Mouse (Mus musculus) megakaryocyte progenitor cell, adult 5-6 weeks (primary cell): ENCODE data around the gene Anxa7. TPM values are rescaled to one million over a fixed set of nuclear protein-coding genes. Genes with fewer than 3 reads are reported as not detected.

ENCODE experiments used
- ATAC-seq: replicated peaks from 2 replicates; pipeline ENCODE4 v1.8.0; 2016; ENCODE audit warnings: mild to moderate bottlenecking, moderate TSS enrichment, inconsistent platforms; ENCODE audit not compliant: poor library complexity
- total RNA-seq, 2 experiments: library from RNA; stranded (forward) in 1 of 2; stranded (reverse) in 1 of 2; fragments of 157-497, 149-512 nt in 1 of 2; fragments of 200-1000 nt in 1 of 2; gene quantifications; 2 replicates each; pipeline versions ENCODE4 v1.2.3 to v1.2.4; 2015 to 2017

Anxa7 gene
- total RNA-seq, 2 experiments from 2014 or later, result 56.2 to 56.4 TPM

DNA sequence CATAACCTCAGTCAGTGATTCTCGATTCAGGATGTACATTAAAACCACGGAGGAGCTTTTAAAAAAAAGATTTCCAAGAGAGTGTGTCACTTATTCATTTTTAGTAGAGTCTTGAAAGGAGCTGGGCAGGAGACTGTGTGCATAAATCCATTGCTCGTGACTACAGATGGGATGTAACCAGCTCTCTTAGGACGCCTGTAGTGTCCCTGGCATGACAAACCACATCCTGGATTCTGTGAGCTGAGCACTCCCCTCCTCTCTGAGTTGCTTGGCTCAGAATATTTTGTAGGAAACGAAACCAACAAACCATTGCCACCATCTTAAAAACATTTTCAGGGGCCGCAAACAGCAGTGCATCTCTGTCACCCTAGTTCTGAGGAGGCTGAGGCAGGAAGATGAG is 43.0 kb downstream of the Anxa7 start:
- no peak for ATAC-seq

- ATAC-seq, result no peak
These were observed 47.5 kb downstream of the Anxa7 start for GRCm38 (mm10) chr14:20432420-20432819.

DNA sequence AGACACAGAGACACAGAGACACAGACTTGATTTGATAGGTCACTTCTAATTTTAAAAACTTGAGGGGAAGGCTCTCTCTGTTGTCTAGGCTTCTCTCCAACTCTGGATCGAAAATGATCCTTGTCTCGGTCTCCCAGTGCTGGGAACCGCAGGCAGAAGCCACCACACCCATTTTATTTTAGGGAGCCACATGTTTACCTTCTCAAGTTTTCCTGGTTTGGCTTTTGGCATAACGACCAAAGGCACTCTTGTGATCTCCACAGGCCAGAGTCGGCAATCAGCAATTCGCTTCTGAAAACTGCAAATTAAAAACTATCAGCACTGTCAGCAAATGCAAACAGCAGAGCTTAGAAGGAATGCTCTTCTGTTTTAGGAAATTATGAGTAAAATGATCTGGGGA is 48.2 kb downstream of the Anxa7 start:
- ATAC-seq, result no peak

- no peak for ATAC-seq
These were observed 50.1 kb downstream of the Anxa7 start for GRCm38 (mm10) chr14:20429833-20430232.

GRCm38 (mm10) chr14:20428593-20428992 is 51.3 kb downstream of the Anxa7 start:
- ATAC-seq, result peak; percentile 46; the same call in 1 of the 2 replicates

DNA sequence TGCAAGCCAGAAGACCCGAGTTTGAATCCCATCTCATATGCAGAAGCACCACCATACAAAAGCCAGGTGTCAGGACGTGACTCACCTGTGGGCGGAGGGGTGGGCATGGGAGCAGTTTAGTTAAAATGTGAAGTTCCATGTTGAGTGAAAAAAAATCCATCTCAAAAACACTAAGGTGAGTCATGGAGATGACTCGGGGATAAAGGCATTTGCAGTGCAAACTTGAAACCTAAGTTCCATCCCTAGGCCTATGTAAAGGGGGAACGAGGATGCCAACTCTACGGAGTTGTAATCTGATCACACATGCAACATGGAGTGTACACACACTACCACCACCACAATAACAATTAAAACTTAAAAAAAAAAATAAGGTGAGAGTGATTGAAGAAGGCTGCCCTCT is 56.9 kb downstream of the Anxa7 start:
- no peak for ATAC-seq

DNA sequence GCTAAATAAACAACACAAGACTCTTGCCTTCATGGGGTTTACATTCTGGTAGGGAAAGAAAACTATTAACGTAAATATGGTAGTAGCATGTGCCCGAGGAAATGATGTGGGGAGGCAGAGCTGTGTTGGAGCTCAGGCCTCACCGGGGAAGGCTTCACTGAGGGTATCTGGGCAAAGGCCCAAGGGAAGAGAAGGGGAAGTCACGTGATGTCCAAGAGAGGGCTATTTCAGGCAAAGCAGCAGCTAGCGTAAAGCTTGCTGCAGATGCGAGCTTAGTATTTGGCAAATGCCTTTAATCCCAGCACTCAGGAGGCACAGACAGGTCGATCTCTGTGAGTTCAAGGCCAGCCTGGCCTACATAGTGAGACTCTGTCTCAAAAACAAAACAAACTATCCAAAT is 57.7 kb downstream of the Anxa7 start:
- 0 out of 2 replicates have a peak, but pooled peaks have one; percentile 42 for ATAC-seq

Other genes starting within 250 kb of the Anxa7 start
- gene Kcnk16, start 210.9 kb downstream of the Anxa7 start, total RNA-seq (2015), result not detected in 2 replicates
- gene Kcnk16, start 210.9 kb downstream of the Anxa7 start, total RNA-seq (2017), result not detected in 2 replicates
- 8.2 and 10.0 TPM in 2 replicates for gene Nudt13, start 185.4 kb downstream of the Anxa7 start, total RNA-seq (2015)
- gene Nudt13, start 185.4 kb downstream of the Anxa7 start, total RNA-seq (2017), result 10.8 and 11.9 TPM in 2 replicates
- 44.2 and 45.9 TPM in 2 replicates for gene Ecd, start 132.0 kb downstream of the Anxa7 start, total RNA-seq (2015)
- gene Ecd, start 132.0 kb downstream of the Anxa7 start, total RNA-seq (2017), result 67.3 and 71.2 TPM in 2 replicates
- gene Fam149b, start 132.0 kb downstream of the Anxa7 start, total RNA-seq (2015), result 21.1 and 30.8 TPM in 2 replicates
- 21.9 and 26.6 TPM in 2 replicates for gene Fam149b, start 132.0 kb downstream of the Anxa7 start, total RNA-seq (2017)
- 75.2 and 78.3 TPM in 2 replicates for gene Dnajc9, start 91.2 kb downstream of the Anxa7 start, total RNA-seq (2015)
- 250 and 274 TPM in 2 replicates for gene Dnajc9, start 91.2 kb downstream of the Anxa7 start, total RNA-seq (2017)
- 89.6 and 90.7 TPM in 2 replicates for gene Mrps16, start 86.5 kb downstream of the Anxa7 start, total RNA-seq (2015)
- 43.4 and 45.8 TPM in 2 replicates for gene Mrps16, start 86.5 kb downstream of the Anxa7 start, total RNA-seq (2017)
- not detected in 2 replicates for gene Cfap70, start 27.9 kb downstream of the Anxa7 start, total RNA-seq (2015)
- gene Cfap70, start 27.9 kb downstream of the Anxa7 start, total RNA-seq (2017), result not detected in 2 replicates
- gene Mss51, start 16.8 kb upstream of the Anxa7 start, total RNA-seq (2015), result 1.1 and 2.1 TPM in 2 replicates
- gene Mss51, start 16.8 kb upstream of the Anxa7 start, total RNA-seq (2017), result 0.29 and 0.74 TPM in 2 replicates
- 166 and 169 TPM in 2 replicates for gene Ppp3cb, start 66.4 kb upstream of the Anxa7 start, total RNA-seq (2015)
- 56.9 and 68.0 TPM in 2 replicates for gene Ppp3cb, start 66.4 kb upstream of the Anxa7 start, total RNA-seq (2017)
- gene Usp54, start 160.9 kb upstream of the Anxa7 start, total RNA-seq (2015), result 5.3 and 7.0 TPM in 2 replicates
- gene Usp54, start 160.9 kb upstream of the Anxa7 start, total RNA-seq (2017), result 3.2 and 6.5 TPM in 2 replicates
- not detected in 2 replicates for gene Myoz1, start 176.4 kb upstream of the Anxa7 start, total RNA-seq (2015)
- 0.68 TPM in 1 of 2 replicates, not detected in the other for gene Myoz1, start 176.4 kb upstream of the Anxa7 start, total RNA-seq (2017)
- gene Synpo2l, start 188.2 kb upstream of the Anxa7 start, total RNA-seq (2015), result 0.10 TPM in 1 of 2 replicates, not detected in the other
- gene Synpo2l, start 188.2 kb upstream of the Anxa7 start, total RNA-seq (2017), result 0.20 TPM in 1 of 2 replicates, not detected in the other
- gene Sec24c, start 194.2 kb upstream of the Anxa7 start, total RNA-seq (2015), result 40.1 and 40.5 TPM in 2 replicates
- 88.7 and 97.9 TPM in 2 replicates for gene Sec24c, start 194.2 kb upstream of the Anxa7 start, total RNA-seq (2017)
- 14.3 and 15.3 TPM in 2 replicates for gene Fut11, start 214.8 kb upstream of the Anxa7 start, total RNA-seq (2015)
- 5.3 and 5.7 TPM in 2 replicates for gene Fut11, start 214.8 kb upstream of the Anxa7 start, total RNA-seq (2017)
- gene Chchd1, start 222.9 kb upstream of the Anxa7 start, total RNA-seq (2015), result 163 and 169 TPM in 2 replicates
- 104 and 110 TPM in 2 replicates for gene Chchd1, start 222.9 kb upstream of the Anxa7 start, total RNA-seq (2017)
- gene Zswim8, start 227.4 kb upstream of the Anxa7 start, total RNA-seq (2015), result 19.5 and 23.4 TPM in 2 replicates
- gene Zswim8, start 227.4 kb upstream of the Anxa7 start, total RNA-seq (2017), result 19.1 and 23.5 TPM in 2 replicates